Mouse (Mus musculus): ENCODE results near the gene Ppp4c. TPM values are rescaled to one million over a fixed set of nuclear protein-coding genes. Genes with fewer than 3 reads are reported as not detected.

The Ppp4c gene
- polyA plus RNA-seq, 1 experiment = 77.7 TPM

- H3K27ac ChIP-seq (ENCODE audit: insufficient read depth, low read length) = peak overlapping the region; percentile 31; the same call in 1 of the 2 replicates
- TF ChIP-seq CTCF (IDR thresholded peaks at IDR 0.05; ENCODE audit: extremely low read depth, insufficient read depth, low read length) (peak; percentile 89), POLR2A (IDR thresholded peaks at IDR 0.05; ENCODE audit: extremely low read depth, insufficient read depth, low read length) (no peak)
- H3K4me1 ChIP-seq (ENCODE audit: control insufficient read depth, insufficient read depth, low read length) = peaks cover 2% of the 10 kb centered on the region; the same call in 1 of the 2 replicates
- H3K4me3 ChIP-seq (ENCODE audit: insufficient read depth, low read length) = no peak overlapping the region; the same call in 1 of the 2 replicates
Measured at GRCm38 (mm10) chr7:126821835-126822511, 29.7 kb upstream of the Ppp4c start.

GRCm38 (mm10) chr7:126818818-126819217, 26.5 kb upstream of the Ppp4c start:
- no peak for TF ChIP-seq POLR2A (IDR thresholded peaks at IDR 0.05; ENCODE audit: extremely low read depth, insufficient read depth, low read length)
- no peak for TF ChIP-seq CTCF (IDR thresholded peaks at IDR 0.05; ENCODE audit: extremely low read depth, insufficient read depth, low read length)
- Histone ChIP-seq H3K4me1 (ENCODE audit: control insufficient read depth, insufficient read depth, low read length) (0 out of 2 replicates have a peak, but pooled peaks cover 2% of the 10 kb centered on the region), H3K27ac (ENCODE audit: insufficient read depth, low read length) (no peak overlapping the region), H3K4me3 (ENCODE audit: insufficient read depth, low read length) (no peak overlapping the region)

GRCm38 (mm10) chr7:126817595-126817994, 25.3 kb upstream of the Ppp4c start:
- H3K4me1 ChIP-seq (ENCODE audit: control insufficient read depth, insufficient read depth, low read length) = 0 out of 2 replicates have a peak, but pooled peaks cover 1% of the 10 kb centered on the region
- H3K27ac ChIP-seq (ENCODE audit: insufficient read depth, low read length) = no peak overlapping the region
- TF ChIP-seq CTCF (IDR thresholded peaks at IDR 0.05; ENCODE audit: extremely low read depth, insufficient read depth, low read length) (no peak), POLR2A (IDR thresholded peaks at IDR 0.05; ENCODE audit: extremely low read depth, insufficient read depth, low read length) (no peak)

GRCm38 (mm10) chr7:126816494-126816893, 24.2 kb upstream of the Ppp4c start:
- Histone ChIP-seq H3K4me1 (ENCODE audit: control insufficient read depth, insufficient read depth, low read length) (no peaks in the 10 kb centered on the region), H3K27ac (ENCODE audit: insufficient read depth, low read length) (no peak overlapping the region), H3K4me3 (ENCODE audit: insufficient read depth, low read length) (no peak overlapping the region)
- TF ChIP-seq CTCF (IDR thresholded peaks at IDR 0.05; ENCODE audit: extremely low read depth, insufficient read depth, low read length) (no peak), POLR2A (IDR thresholded peaks at IDR 0.05; ENCODE audit: extremely low read depth, insufficient read depth, low read length) (no peak)

More at GRCm38 (mm10) chr7:126817595-126817994, 25.3 kb upstream of the Ppp4c start:
- no peak overlapping the region for H3K4me3 ChIP-seq (ENCODE audit: insufficient read depth, low read length)

GRCm38 (mm10) chr7:126815726-126816222, 23.5 kb upstream of the Ppp4c start:
- Histone ChIP-seq H3K4me3 (ENCODE audit: insufficient read depth, low read length) (no peak overlapping the region), H3K27ac (ENCODE audit: insufficient read depth, low read length) (no peak overlapping the region), H3K4me1 (ENCODE audit: control insufficient read depth, insufficient read depth, low read length) (no peaks in the 10 kb centered on the region)
- TF ChIP-seq POLR2A (IDR thresholded peaks at IDR 0.05; ENCODE audit: extremely low read depth, insufficient read depth, low read length) = no peak
- TF ChIP-seq CTCF (IDR thresholded peaks at IDR 0.05; ENCODE audit: extremely low read depth, insufficient read depth, low read length) = no peak

- peaks cover 2% of the 10 kb centered on the region; the same call in 1 of the 2 replicates for H3K4me1 ChIP-seq (ENCODE audit: control insufficient read depth, insufficient read depth, low read length)
- no peak for TF ChIP-seq POLR2A (IDR thresholded peaks at IDR 0.05; ENCODE audit: extremely low read depth, insufficient read depth, low read length)
- no peak for TF ChIP-seq CTCF (IDR thresholded peaks at IDR 0.05; ENCODE audit: extremely low read depth, insufficient read depth, low read length)
- no peak overlapping the region for H3K27ac ChIP-seq (ENCODE audit: insufficient read depth, low read length)
- H3K4me3 ChIP-seq (ENCODE audit: insufficient read depth, low read length) = no peak overlapping the region; the same call in 1 of the 2 replicates
Measured at GRCm38 (mm10) chr7:126809723-126810369, 17.6 kb upstream of the Ppp4c start.

- Histone ChIP-seq H3K4me3 (ENCODE audit: insufficient read depth, low read length) (peak overlapping the region; percentile 46), H3K27ac (ENCODE audit: insufficient read depth, low read length) (no peak overlapping the region), H3K4me1 (ENCODE audit: control insufficient read depth, insufficient read depth, low read length) (peaks cover 2% of the 10 kb centered on the region; the same call in 1 of the 2 replicates)
- TF ChIP-seq POLR2A (IDR thresholded peaks at IDR 0.05; ENCODE audit: extremely low read depth, insufficient read depth, low read length) (no peak), CTCF (IDR thresholded peaks at IDR 0.05; ENCODE audit: extremely low read depth, insufficient read depth, low read length) (no peak)
Measured at GRCm38 (mm10) chr7:126808703-126809455, 16.6 kb upstream of the Ppp4c start.

GRCm38 (mm10) chr7:126807405-126807804, 15.1 kb upstream of the Ppp4c start:
- peaks cover 2% of the 10 kb centered on the region; the same call in 1 of the 2 replicates for H3K4me1 ChIP-seq (ENCODE audit: control insufficient read depth, insufficient read depth, low read length)
- no peak overlapping the region for H3K4me3 ChIP-seq (ENCODE audit: insufficient read depth, low read length)
- H3K27ac ChIP-seq (ENCODE audit: insufficient read depth, low read length) = no peak overlapping the region
- no peak for TF ChIP-seq CTCF (IDR thresholded peaks at IDR 0.05; ENCODE audit: extremely low read depth, insufficient read depth, low read length)

- no peak overlapping the region for H3K4me3 ChIP-seq (ENCODE audit: insufficient read depth, low read length)
- H3K27ac ChIP-seq (ENCODE audit: insufficient read depth, low read length) = no peak overlapping the region
- peaks cover 2% of the 10 kb centered on the region; the same call in 1 of the 2 replicates for H3K4me1 ChIP-seq (ENCODE audit: control insufficient read depth, insufficient read depth, low read length)
- TF ChIP-seq POLR2A (IDR thresholded peaks at IDR 0.05; ENCODE audit: extremely low read depth, insufficient read depth, low read length) (no peak), CTCF (IDR thresholded peaks at IDR 0.05; ENCODE audit: extremely low read depth, insufficient read depth, low read length) (no peak)
Measured at GRCm38 (mm10) chr7:126806956-126807355, 14.7 kb upstream of the Ppp4c start.
